Mouse (Mus musculus): ENCODE data around the gene Pdzd9.
A peak's percentile ranks its signal among the peaks of the same experiment; 100 is the strongest.
"Not testable (repeated sequence)": the region's sequence is repeated elsewhere in the genome, so short reads cannot be mapped to it uniquely, and the experiment has no call there.

The Pdzd9 gene

GRCm38 (mm10) chr7:120670153-120670875 lies at the start of gene Pdzd9:
Gene Pdzd9, minus strand, starts transcription at chr7:120670343.
- DNase-seq: peak; percentile 49 to 58

- no peak for DNase-seq
These were observed 47.1 kb upstream of the Pdzd9 start for GRCm38 (mm10) chr7:120717261-120717660.

GRCm38 (mm10) chr7:120713951-120714350 lies 43.8 kb upstream of the Pdzd9 start:
- not testable (repeated sequence) for DNase-seq

- no peak for DNase-seq
These were observed 43.1 kb upstream of the Pdzd9 start for GRCm38 (mm10) chr7:120713225-120713624.

GRCm38 (mm10) chr7:120712071-120712470 lies 41.9 kb upstream of the Pdzd9 start:
- no peak for DNase-seq

- no peak for DNase-seq
These were observed 33.7 kb upstream of the Pdzd9 start for GRCm38 (mm10) chr7:120703888-120704287.

- DNase-seq: no peak
These were observed 29.4 kb upstream of the Pdzd9 start for GRCm38 (mm10) chr7:120699586-120699985.

GRCm38 (mm10) chr7:120696331-120696730 lies 26.2 kb upstream of the Pdzd9 start:
- DNase-seq: no peak

- DNase-seq: no peak
These were observed 25.5 kb upstream of the Pdzd9 start for GRCm38 (mm10) chr7:120695641-120696040.

- DNase-seq: no peak
These were observed 25.1 kb upstream of the Pdzd9 start for GRCm38 (mm10) chr7:120695196-120695595.

- DNase-seq: no peak
These were observed 23.8 kb upstream of the Pdzd9 start for GRCm38 (mm10) chr7:120693831-120694375.

GRCm38 (mm10) chr7:120690634-120691033 lies 20.5 kb upstream of the Pdzd9 start:
- DNase-seq: no peak

GRCm38 (mm10) chr7:120685227-120685626 lies 15.1 kb upstream of the Pdzd9 start:
- DNase-seq: no peak

- no peak for DNase-seq
These were observed 14.6 kb upstream of the Pdzd9 start for GRCm38 (mm10) chr7:120684731-120685161.

- DNase-seq: no peak
These were observed 11.9 kb upstream of the Pdzd9 start for GRCm38 (mm10) chr7:120682002-120682401.

GRCm38 (mm10) chr7:120679023-120679422 lies 8.9 kb upstream of the Pdzd9 start:
- peak in 1 of 2 experiments; percentile 33 for DNase-seq

- peak; percentile 27 to 29 for DNase-seq
These were observed 7.8 kb upstream of the Pdzd9 start for GRCm38 (mm10) chr7:120677764-120678531.

- DNase-seq: peak; percentile 55 to 63
These were observed 7.0 kb upstream of the Pdzd9 start, which contains the start of gene Mosmo for GRCm38 (mm10) chr7:120677001-120677643. Gene Mosmo, plus strand, starts transcription at chr7:120677618.

GRCm38 (mm10) chr7:120671271-120671670 lies 1.1 kb upstream of the Pdzd9 start:
- DNase-seq: no peak

- no peak for DNase-seq
These were observed 8.1 kb downstream of the Pdzd9 start for GRCm38 (mm10) chr7:120662079-120662478.

- DNase-seq: no peak
These were observed 22.3 kb downstream of the Pdzd9 start for GRCm38 (mm10) chr7:120647849-120648248.

GRCm38 (mm10) chr7:120643217-120643616 lies 26.9 kb downstream of the Pdzd9 start:
- DNase-seq: no peak

GRCm38 (mm10) chr7:120635821-120636220 lies 34.3 kb downstream of the Pdzd9 start:
- no peak for DNase-seq
